Mouse (Mus musculus) layer of hippocampus, postnatal 36 days (tissue): Measurements from ENCODE around the gene Exoc3l. TPM values are rescaled to one million over a fixed set of nuclear protein-coding genes. Genes with fewer than 3 reads are reported as not detected.

Experiments
- microRNA-seq, 2 experiments: library from miRNA; unstranded; fragments of <30 nt; microRNA quantifications; one replicate each; pipeline ENCODE4 v1.2.0; 2021
- total RNA-seq, 2 experiments: library from RNA; stranded (reverse); gene quantifications; 2 replicates each; pipeline ENCODE4 v1.2.3; 2021

Exoc3l gene
- total RNA-seq, 2 experiments from 2014 or later, result 1.3 to 1.7 TPM

Small RNAs within 50 kb of the gene (microRNA-seq; reads per million reads assigned to microRNA genes)
- 0 reads per million in 2 experiments for gene Gm27320
- 9,820 to 11,558 reads per million in 2 experiments for gene Mir328

Other genes starting within 250 kb of the Exoc3l start
- gene Ces3a, start 247.5 kb downstream of the Exoc3l start, total RNA-seq, result not detected
- gene Ces3b, start 212.3 kb downstream of the Exoc3l start, total RNA-seq, result not detected
- not detected for gene Ces4a, start 164.3 kb downstream of the Exoc3l start, total RNA-seq
- gene Cbfb, start 125.4 kb downstream of the Exoc3l start, total RNA-seq, result 10 to 100 TPM; 20.1 to 24.7 TPM
- gene D230025D16Rik, start 71.0 kb downstream of the Exoc3l start, total RNA-seq, result 10 to 100 TPM; 36.5 to 39.2 TPM
- gene B3gnt9, start 40.9 kb downstream of the Exoc3l start, total RNA-seq, result 1 to 10 TPM; 2.2 to 2.6 TPM
- gene Tradd, start 31.5 kb downstream of the Exoc3l start, total RNA-seq, result 1 to 10 TPM; 8.2 to 9.0 TPM
- gene Fbxl8, start 31.5 kb downstream of the Exoc3l start, total RNA-seq, result 1 to 10 TPM; 1.0 TPM
- 1 to 10 TPM; 4.9 to 7.0 TPM for gene Hsf4, start 26.3 kb downstream of the Exoc3l start, total RNA-seq
- 1 to 10 TPM; 6.9 to 9.1 TPM for gene Nol3, start 20.0 kb downstream of the Exoc3l start, total RNA-seq
- 10 to 100 TPM; 20.5 to 23.4 TPM for gene 4931428F04Rik, start 6.2 kb downstream of the Exoc3l start, total RNA-seq
- gene E2f4, start 1.6 kb upstream of the Exoc3l start, total RNA-seq, result 10 to 100 TPM; 35.3 to 36.7 TPM
- gene Elmo3, start 9.5 kb upstream of the Exoc3l start, total RNA-seq, result under 1 TPM; 0.77 to 0.81 TPM
- gene Lrrc29, start 30.2 kb upstream of the Exoc3l start, total RNA-seq, result 1 to 10 TPM; 5.9 to 7.8 TPM
- gene Tmem208, start 30.3 kb upstream of the Exoc3l start, total RNA-seq, result 10 to 100 TPM; 44.1 to 47.9 TPM
- 1 to 10 TPM; 1.8 to 1.9 TPM for gene Fhod1, start 51.9 kb upstream of the Exoc3l start, total RNA-seq
- gene Slc9a5, start 52.7 kb upstream of the Exoc3l start, total RNA-seq, result 10 to 100 TPM; 12.2 to 13.7 TPM
- gene Plekhg4, start 77.2 kb upstream of the Exoc3l start, total RNA-seq, result 1 to 10 TPM; 1.2 to 2.1 TPM
- gene Kctd19, start 117.4 kb upstream of the Exoc3l start, total RNA-seq, result not detected
- under 1 TPM; 0.27 to 0.81 TPM for gene Lrrc36, start 117.5 kb upstream of the Exoc3l start, total RNA-seq
- gene Tppp3, start 175.4 kb upstream of the Exoc3l start, total RNA-seq, result 10 to 100 TPM; 31.9 TPM
- gene Zdhhc1, start 200.8 kb upstream of the Exoc3l start, total RNA-seq, result 10 to 100 TPM; 32.8 to 37.6 TPM
- gene Hsd11b2, start 222.7 kb upstream of the Exoc3l start, total RNA-seq, result not detected